Mouse (Mus musculus): Measurements from ENCODE around the gene Spint5.

- TF ChIP-seq FLI1 (IDR thresholded peaks at IDR 0.05; ENCODE audit: low read length), result no peak
- TF ChIP-seq GATA1 (IDR thresholded peaks at IDR 0.05; ENCODE audit: borderline replicate concordance, low read length), result no peak
These were observed 11.0 kb downstream of the Spint5 start for GRCm38 (mm10) chr2:164725895-164726619.
